Mouse (Mus musculus) retina, adult 2 months (tissue): ENCODE data around the gene Zfp986.
"Not testable (repeated sequence)": the region's sequence is repeated elsewhere in the genome, so short reads cannot be mapped to it uniquely, and the experiment has no call there.

Source experiments
- DNase-seq: peaks from one replicate; pipeline ENCODE4 v3.0.0-alpha.2; 2012; ENCODE audit warnings: low read depth, low spot score

Zfp986 gene

GRCm38 (mm10) chr4:145868494-145868893 lies at the start of gene Zfp986:
TSS of gene Zfp986 (plus strand) at chr4:145868794.
- not testable (repeated sequence) for DNase-seq

GRCm38 (mm10) chr4:145819946-145820345 lies 48.6 kb upstream of the Zfp986 start:
- not testable (repeated sequence) for DNase-seq

- not testable (repeated sequence) for DNase-seq
Measured at GRCm38 (mm10) chr4:145825606-145826005, 43.0 kb upstream of the Zfp986 start.

- not testable (repeated sequence) for DNase-seq
Measured at GRCm38 (mm10) chr4:145831328-145832062, 37.1 kb upstream of the Zfp986 start.

- not testable (repeated sequence) for DNase-seq
Measured at GRCm38 (mm10) chr4:145836300-145836862, 32.2 kb upstream of the Zfp986 start.

GRCm38 (mm10) chr4:145836863-145837440 lies 31.6 kb upstream of the Zfp986 start:
- DNase-seq, result not testable (repeated sequence)

- DNase-seq, result not testable (repeated sequence)
Measured at GRCm38 (mm10) chr4:145846793-145847192, 21.8 kb upstream of the Zfp986 start.

- DNase-seq, result not testable (repeated sequence)
Measured at GRCm38 (mm10) chr4:145848183-145848890, 20.3 kb upstream of the Zfp986 start.

GRCm38 (mm10) chr4:145848891-145849214 lies 19.7 kb upstream of the Zfp986 start:
- DNase-seq, result not testable (repeated sequence)

GRCm38 (mm10) chr4:145851421-145851820 lies 17.2 kb upstream of the Zfp986 start:
- DNase-seq, result not testable (repeated sequence)

GRCm38 (mm10) chr4:145863872-145864271 lies 4.7 kb upstream of the Zfp986 start:
- not testable (repeated sequence) for DNase-seq
